Mouse (Mus musculus) testis, adult 2 months (tissue): ENCODE results near the gene Fignl1.

ENCODE experiments used
- CTCF ChIP-seq: fragments of 200-500 bp; IDR thresholded peaks from 2 replicates; pipeline ENCODE4 v1.5.1; 2012; ENCODE audit warnings: low read depth, mild to moderate bottlenecking, inconsistent platforms, low read length, moderate library complexity; ENCODE audit not compliant: control insufficient read depth, insufficient read depth, insufficient replicate concordance
- POLR2A ChIP-seq: fragments of 200-500 bp; IDR thresholded peaks from 2 replicates; pipeline ENCODE4 v1.6.1; 2012; ENCODE audit warnings: low read depth, mild to moderate bottlenecking, inconsistent platforms, low read length, moderate library complexity; ENCODE audit not compliant: control insufficient read depth

GRCm38 (mm10) chr11:11804421-11804820, 4.3 kb downstream of the Fignl1 start:
- TF ChIP-seq POLR2A, result no peak
- TF ChIP-seq CTCF, result no peak
